Mouse (Mus musculus): ENCODE results near the gene Galnt2. TPM values are rescaled to one million over a fixed set of nuclear protein-coding genes. Genes with fewer than 3 reads are reported as not detected.
A peak's percentile ranks its signal among the peaks of the same experiment; 100 is the strongest.

Galnt2 gene
- polyA plus RNA-seq, 1 experiment from 2014 or later = 84.8 TPM

GRCm38 (mm10) chr8:124259925-124260324 lies 28.7 kb downstream of the Galnt2 start:
- no peak overlapping the region for H3K27ac ChIP-seq
- H3K36me3 ChIP-seq = no peaks in the 10 kb centered on the region
- WGBS = 72% methylated on average over 7 of the region's 7 CpGs
- no peaks in the 10 kb centered on the region for H3K27me3 ChIP-seq
- H3K4me3 ChIP-seq = no peak overlapping the region
- no peaks in the 10 kb centered on the region for H3K9me3 ChIP-seq (replicated peaks)
- ATAC-seq (ENCODE audit: low FRiP score) = no peak
- H3K4me1 ChIP-seq = peaks cover 80% of the 10 kb centered on the region
- no peak overlapping the region for H3K4me2 ChIP-seq (replicated peaks)
- H3K9ac ChIP-seq = no peak overlapping the region

- no peak for ATAC-seq (ENCODE audit: low FRiP score)
- Histone ChIP-seq H3K27ac (no peak overlapping the region), H3K36me3 (no peaks in the 10 kb centered on the region), H3K4me1 (peaks cover 80% of the 10 kb centered on the region), H3K9me3 (replicated peaks) (no peaks in the 10 kb centered on the region), H3K4me2 (replicated peaks) (no peak overlapping the region), H3K27me3 (no peaks in the 10 kb centered on the region), H3K4me3 (no peak overlapping the region), H3K9ac (no peak overlapping the region)
- WGBS = 71% methylated on average over 12 of the region's 12 CpGs
Measured at GRCm38 (mm10) chr8:124260371-124260770, 29.2 kb downstream of the Galnt2 start.

DNA sequence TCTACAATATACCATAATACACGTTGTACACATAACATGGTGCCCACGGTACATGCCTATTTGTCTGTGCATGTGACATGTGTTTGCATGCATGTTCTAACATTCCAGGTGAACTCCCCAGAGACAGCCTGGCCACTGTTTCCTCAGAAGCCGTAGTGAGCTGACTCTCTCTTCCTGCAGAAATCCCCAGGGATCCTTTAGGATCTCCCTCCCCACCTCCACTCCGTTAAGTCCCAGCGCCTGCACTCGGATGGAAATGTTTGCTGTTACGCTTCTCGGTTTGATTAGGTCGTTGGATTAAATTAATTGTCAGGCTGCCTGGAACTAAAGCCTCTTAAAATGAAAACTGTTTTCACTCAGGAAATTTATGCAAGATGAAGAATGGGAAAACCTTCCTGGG lies 31.9 kb downstream of the Galnt2 start:
- H3K27ac ChIP-seq = 0 out of 2 replicates have a peak overlapping the region, but pooled peaks have one; percentile 45
- no peaks in the 10 kb centered on the region for H3K27me3 ChIP-seq

DNA sequence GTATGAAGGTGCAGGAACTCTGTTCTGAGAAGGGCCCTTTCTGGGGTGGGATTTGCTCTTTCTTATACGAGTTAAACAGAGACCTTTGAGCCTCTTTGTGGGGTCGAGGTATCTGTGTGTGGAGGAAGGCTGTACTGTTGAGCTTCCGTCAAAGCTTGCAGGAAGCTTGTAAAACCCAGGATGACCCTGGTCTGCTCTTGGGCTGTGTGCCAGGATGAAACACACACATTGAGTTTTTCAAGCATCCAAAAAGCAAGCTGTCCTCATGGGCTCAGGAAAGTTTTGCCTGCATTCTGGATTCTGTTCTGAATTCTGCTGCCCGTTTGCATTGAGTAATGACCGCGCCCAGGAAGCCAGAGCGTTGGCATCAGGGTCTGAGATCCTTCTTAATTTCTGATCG lies 32.8 kb downstream of the Galnt2 start:
- Histone ChIP-seq H3K36me3 (0 out of 2 replicates have a peak, but pooled peaks cover 8% of the 10 kb centered on the region), H3K9me3 (replicated peaks) (no peaks in the 10 kb centered on the region), H3K4me1 (peaks cover 53% of the 10 kb centered on the region), H3K9ac (no peak overlapping the region), H3K27me3 (no peaks in the 10 kb centered on the region), H3K27ac (no peak overlapping the region), H3K4me3 (no peak overlapping the region), H3K4me2 (replicated peaks) (no peak overlapping the region)
- 90% methylated on average over 8 of the region's 8 CpGs for WGBS
- no peak for ATAC-seq (ENCODE audit: low FRiP score)

More for the DNA sequence above, 31.9 kb downstream of the Galnt2 start:
- Histone ChIP-seq H3K4me1 (peaks cover 57% of the 10 kb centered on the region), H3K9me3 (replicated peaks) (no peaks in the 10 kb centered on the region), H3K36me3 (0 out of 2 replicates have a peak, but pooled peaks cover 5% of the 10 kb centered on the region), H3K9ac (no peak overlapping the region), H3K4me2 (replicated peaks) (no peak overlapping the region), H3K4me3 (no peak overlapping the region)
- ATAC-seq (ENCODE audit: low FRiP score) = no peak
- 43% methylated on average over 9 of the region's 9 CpGs for WGBS

DNA sequence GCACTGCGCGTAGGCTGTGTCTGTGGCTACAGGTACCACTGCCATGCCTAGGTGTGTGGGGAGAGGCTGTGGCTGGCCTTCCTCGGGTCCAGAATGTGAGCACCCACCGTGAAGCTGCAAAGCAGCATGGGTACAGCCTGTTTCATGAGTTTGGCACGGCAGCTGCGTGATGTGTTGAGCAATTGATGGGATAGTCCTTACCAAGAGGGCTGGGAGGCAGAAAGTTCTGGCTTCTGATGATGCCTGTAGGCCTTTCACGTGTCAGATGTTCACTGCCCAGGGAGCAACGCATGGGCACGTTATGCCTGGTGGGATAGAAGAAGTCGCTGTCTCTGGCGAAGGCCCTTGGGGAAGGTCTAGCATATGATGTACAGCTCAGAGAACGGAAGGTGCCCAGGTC lies 33.5 kb downstream of the Galnt2 start:
- H3K4me1 ChIP-seq = peaks cover 51% of the 10 kb centered on the region
- H3K27me3 ChIP-seq = no peaks in the 10 kb centered on the region
- 0 out of 2 replicates have a peak, but pooled peaks cover 8% of the 10 kb centered on the region for H3K36me3 ChIP-seq
- H3K9ac ChIP-seq = no peak overlapping the region
- ATAC-seq (ENCODE audit: low FRiP score) = no peak
- no peak overlapping the region for H3K27ac ChIP-seq
- no peak overlapping the region for H3K4me3 ChIP-seq
- H3K9me3 ChIP-seq (replicated peaks) = no peaks in the 10 kb centered on the region
- H3K4me2 ChIP-seq (replicated peaks) = no peak overlapping the region
- WGBS = 91% methylated on average over 12 of the region's 12 CpGs

DNA sequence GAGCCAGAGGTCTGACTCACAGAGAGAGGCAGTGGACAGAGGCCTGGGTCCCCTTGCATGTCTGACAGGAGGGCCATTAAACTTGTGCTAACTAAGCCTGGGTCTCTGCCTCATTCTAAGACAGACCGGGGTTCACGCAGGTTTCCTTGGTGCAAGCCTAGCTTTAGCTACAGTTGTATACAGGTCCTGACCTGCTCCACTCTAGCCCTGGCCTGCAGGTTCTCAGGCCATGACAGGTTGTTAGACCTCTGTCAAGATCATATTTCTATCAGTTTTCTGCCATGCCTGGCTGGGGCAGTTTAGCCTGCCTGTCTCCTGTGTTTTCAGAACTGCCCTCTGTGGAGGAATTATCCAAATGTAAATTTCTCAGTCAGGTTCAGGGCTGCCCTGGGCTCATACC lies 33.9 kb downstream of the Galnt2 start:
- H3K27ac ChIP-seq = no peak overlapping the region
- no peaks in the 10 kb centered on the region for H3K9me3 ChIP-seq (replicated peaks)
- 0 out of 2 replicates have a peak, but pooled peaks cover 8% of the 10 kb centered on the region for H3K36me3 ChIP-seq
- ATAC-seq (ENCODE audit: low FRiP score) = no peak
- peaks cover 51% of the 10 kb centered on the region for H3K4me1 ChIP-seq
- no peaks in the 10 kb centered on the region for H3K27me3 ChIP-seq
- WGBS = 91% methylated on average over 2 of the region's 2 CpGs
- H3K9ac ChIP-seq = no peak overlapping the region
- H3K4me2 ChIP-seq (replicated peaks) = no peak overlapping the region
- no peak overlapping the region for H3K4me3 ChIP-seq

- no peaks in the 10 kb centered on the region for H3K9me3 ChIP-seq (replicated peaks)
- H3K4me2 ChIP-seq (replicated peaks) = no peak overlapping the region
- 79% methylated on average over 8 of the region's 8 CpGs for WGBS
- no peak overlapping the region for H3K9ac ChIP-seq
- ATAC-seq (ENCODE audit: low FRiP score) = no peak
- H3K4me3 ChIP-seq = no peak overlapping the region
- no peak overlapping the region for H3K27ac ChIP-seq
- H3K4me1 ChIP-seq = peaks cover 49% of the 10 kb centered on the region
- no peaks in the 10 kb centered on the region for H3K27me3 ChIP-seq
- H3K36me3 ChIP-seq = 0 out of 2 replicates have a peak, but pooled peaks cover 8% of the 10 kb centered on the region
Measured at GRCm38 (mm10) chr8:124265798-124266197, 34.6 kb downstream of the Galnt2 start.

- 89% methylated on average over 4 of the region's 4 CpGs for WGBS
- Histone ChIP-seq H3K27ac (no peak overlapping the region), H3K4me1 (peaks cover 36% of the 10 kb centered on the region), H3K9me3 (replicated peaks) (no peaks in the 10 kb centered on the region), H3K9ac (no peak overlapping the region), H3K4me3 (no peak overlapping the region), H3K36me3 (0 out of 2 replicates have a peak, but pooled peaks cover 8% of the 10 kb centered on the region), H3K27me3 (no peaks in the 10 kb centered on the region), H3K4me2 (replicated peaks) (no peak overlapping the region)
- no peak for ATAC-seq (ENCODE audit: low FRiP score)
Measured at GRCm38 (mm10) chr8:124267206-124267605, 36.0 kb downstream of the Galnt2 start.

GRCm38 (mm10) chr8:124270504-124270903 lies 39.3 kb downstream of the Galnt2 start:
- ATAC-seq (ENCODE audit: low FRiP score) = no peak
- no peak overlapping the region for H3K27ac ChIP-seq
- H3K4me3 ChIP-seq = no peak overlapping the region
- no peak overlapping the region for H3K9ac ChIP-seq
- H3K9me3 ChIP-seq (replicated peaks) = no peaks in the 10 kb centered on the region
- H3K4me2 ChIP-seq (replicated peaks) = no peak overlapping the region
- WGBS = 90% methylated on average over 6 of the region's 6 CpGs
- H3K4me1 ChIP-seq = peaks cover 30% of the 10 kb centered on the region
- H3K36me3 ChIP-seq = peaks cover 10% of the 10 kb centered on the region; the same call in 1 of the 2 replicates
- H3K27me3 ChIP-seq = no peaks in the 10 kb centered on the region

- peaks cover 29% of the 10 kb centered on the region for H3K4me1 ChIP-seq
- ATAC-seq (ENCODE audit: low FRiP score) = no peak
- no peaks in the 10 kb centered on the region for H3K27me3 ChIP-seq
- peaks cover 12% of the 10 kb centered on the region for H3K36me3 ChIP-seq
- WGBS = 85% methylated on average over 11 of the region's 11 CpGs
- no peak overlapping the region for H3K27ac ChIP-seq
- no peak overlapping the region for H3K9ac ChIP-seq
- H3K4me2 ChIP-seq (replicated peaks) = no peak overlapping the region
- no peak overlapping the region for H3K4me3 ChIP-seq
- 0 out of 2 replicates have a peak, but pooled peaks cover under 1% of the 10 kb centered on the region for H3K9me3 ChIP-seq (replicated peaks)
Measured at GRCm38 (mm10) chr8:124270904-124271303, 39.7 kb downstream of the Galnt2 start.

DNA sequence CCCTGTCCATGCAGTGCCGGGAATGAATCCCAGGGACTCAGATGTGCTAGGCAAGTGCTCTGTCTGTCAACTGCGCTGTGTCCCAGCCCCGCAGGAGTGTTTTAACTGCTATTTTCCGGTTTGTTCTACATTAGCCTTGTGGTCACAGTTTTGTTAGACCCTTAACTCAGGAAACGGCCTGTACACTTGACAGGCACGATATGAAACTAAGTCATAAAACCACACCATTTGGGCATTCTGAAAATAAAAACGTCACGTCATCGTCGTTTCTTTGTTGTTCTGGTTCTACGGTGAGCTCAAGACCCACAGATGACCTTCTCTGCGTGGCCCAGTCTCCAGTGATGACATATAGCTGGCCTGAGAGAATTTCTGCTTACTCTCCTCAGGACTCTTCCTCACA lies 40.3 kb downstream of the Galnt2 start:
- no peak for ATAC-seq (ENCODE audit: low FRiP score)
- no peak overlapping the region for H3K4me3 ChIP-seq
- no peak overlapping the region for H3K27ac ChIP-seq
- WGBS = 90% methylated on average over 12 of the region's 12 CpGs
- 0 out of 2 replicates have a peak, but pooled peaks cover 6% of the 10 kb centered on the region for H3K9me3 ChIP-seq (replicated peaks)
- peaks cover 18% of the 10 kb centered on the region for H3K36me3 ChIP-seq
- H3K27me3 ChIP-seq = no peaks in the 10 kb centered on the region
- no peak overlapping the region for H3K4me2 ChIP-seq (replicated peaks)
- H3K9ac ChIP-seq = no peak overlapping the region
- peaks cover 29% of the 10 kb centered on the region for H3K4me1 ChIP-seq

- 0 out of 2 replicates have a peak, but pooled peaks cover 6% of the 10 kb centered on the region for H3K9me3 ChIP-seq (replicated peaks)
- H3K36me3 ChIP-seq = peaks cover 17% of the 10 kb centered on the region
- no peak overlapping the region for H3K4me2 ChIP-seq (replicated peaks)
- ATAC-seq (ENCODE audit: low FRiP score) = no peak
- H3K9ac ChIP-seq = no peak overlapping the region
- WGBS = 66% methylated on average over 3 of the region's 3 CpGs
- H3K27me3 ChIP-seq = no peaks in the 10 kb centered on the region
- H3K27ac ChIP-seq = no peak overlapping the region
- H3K4me3 ChIP-seq = no peak overlapping the region
- peaks cover 35% of the 10 kb centered on the region for H3K4me1 ChIP-seq
Measured at GRCm38 (mm10) chr8:124272792-124273191, 41.6 kb downstream of the Galnt2 start.

DNA sequence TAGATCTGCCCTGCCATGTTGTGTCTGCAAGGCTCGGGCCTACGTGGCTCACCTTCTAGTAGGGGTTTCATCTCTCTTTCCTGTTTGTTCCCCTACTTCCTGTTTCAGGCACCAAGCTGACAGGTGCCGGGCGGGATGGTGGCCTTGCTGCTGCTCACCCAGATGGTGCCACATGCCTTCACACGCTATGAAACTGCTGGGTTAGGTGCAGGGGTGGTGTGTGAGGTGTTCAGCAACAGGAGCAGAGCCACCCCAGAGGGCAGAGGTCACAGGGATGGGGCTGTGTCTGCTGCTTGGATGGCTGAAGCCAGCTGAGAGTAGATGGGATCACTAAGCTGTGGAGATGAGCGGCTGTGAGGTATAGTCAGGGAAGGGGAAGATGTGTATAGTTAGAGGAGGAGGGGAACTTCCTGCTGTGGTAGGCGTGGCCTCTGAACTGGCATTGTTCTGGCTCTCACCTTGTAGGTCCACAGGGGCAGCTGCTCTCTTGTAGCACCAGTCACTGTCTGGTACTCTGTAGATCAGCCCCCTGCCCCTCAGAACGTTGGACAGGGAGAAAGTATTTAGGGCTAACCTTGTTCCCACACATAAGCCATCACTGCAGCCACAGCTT lies 42.5 kb downstream of the Galnt2 start:
- Histone ChIP-seq H3K4me1 (peaks cover 44% of the 10 kb centered on the region), H3K27ac (no peak overlapping the region)
- 59% methylated on average over 8 of the region's 8 CpGs for WGBS

More for the DNA sequence above, 42.5 kb downstream of the Galnt2 start:
- no peak for ATAC-seq (ENCODE audit: low FRiP score)
- H3K27me3 ChIP-seq = no peaks in the 10 kb centered on the region
- 0 out of 2 replicates have a peak, but pooled peaks cover 6% of the 10 kb centered on the region for H3K9me3 ChIP-seq (replicated peaks)
- no peak overlapping the region for H3K4me3 ChIP-seq
- H3K4me2 ChIP-seq (replicated peaks) = no peak overlapping the region
- H3K9ac ChIP-seq = no peak overlapping the region
- peaks cover 11% of the 10 kb centered on the region for H3K36me3 ChIP-seq
